In genomic region chr13:21711698-21712097, GRCm38 (mm10) we compare ENCODE assay signal across 9 mouse cellular contexts. TPM values are rescaled to one million over a fixed set of nuclear protein-coding genes. Genes with fewer than 3 reads are reported as not detected.
DNase-seq lines count a peak whose midpoint lies in the region; ATAC-seq and TF ChIP-seq lines count a peak whose summit lies in the region.
"Had no signal": no experiment of that assay in that cellular context is flagged by ENCODE, and none has a peak within 500 bp of the region (broad histone marks: within the 10 kb centered on the region; RNA-seq: fewer than 3 reads in every experiment).

No protein-coding gene starts in this region.

- H3K27me3 ChIP-seq in heart, embryonic 12.5 days (replicated peaks) = no peaks in the 10 kb centered on the region
- H3K27me3 ChIP-seq in G1E (ENCODE audit: insufficient read depth, low read length) = no peaks in the 10 kb centered on the region
- no peaks in the 10 kb centered on the region for H3K27me3 ChIP-seq in hindbrain, embryonic 14.5 days (ENCODE audit: control insufficient read depth, insufficient read depth, low read length)
- no peaks in the 10 kb centered on the region for H3K27me3 ChIP-seq in midbrain, embryonic 10.5 days (ENCODE audit: low read depth, poor library complexity, severe bottlenecking)

- peaks cover 8% of the 10 kb centered on the region for H3K4me1 ChIP-seq in heart, embryonic 12.5 days (replicated peaks)
- H3K4me1 ChIP-seq in G1E (ENCODE audit: insufficient read depth, low read depth, low read length) = peaks cover 30% of the 10 kb centered on the region
- H3K4me1 ChIP-seq in hindbrain, embryonic 14.5 days (replicated peaks; ENCODE audit: control insufficient read depth, insufficient read depth, low read length) = peaks cover 8% of the 10 kb centered on the region
- H3K4me1 ChIP-seq in midbrain, embryonic 10.5 days = peaks cover 12% of the 10 kb centered on the region

- no peak for ATAC-seq in heart, embryonic 12.5 days (ENCODE audit: insufficient number of reproducible peaks, low FRiP score)
- ATAC-seq in G1E (ENCODE audit: extremely low read depth, insufficient number of reproducible peaks, low FRiP score, poor library complexity, severe bottlenecking) = no peak
- no peak for ATAC-seq in hindbrain, embryonic 14.5 days (ENCODE audit: low FRiP score)

- H3K9me3 ChIP-seq in heart, embryonic 12.5 days (replicated peaks) = no peaks in the 10 kb centered on the region
- no peaks in the 10 kb centered on the region for H3K9me3 ChIP-seq in G1E (replicated peaks)
- no peaks in the 10 kb centered on the region for H3K9me3 ChIP-seq in hindbrain, embryonic 14.5 days (ENCODE audit: control insufficient read depth, low read length)
- H3K9me3 ChIP-seq in midbrain, embryonic 10.5 days (replicated peaks) = no peaks in the 10 kb centered on the region

- no peak for TF ChIP-seq CTCF in G1E (IDR thresholded peaks at IDR 0.05; ENCODE audit: low read depth, low read length)

- WGBS in heart, embryonic 12.5 days = 31% methylated on average over 4 of the region's 4 CpGs
- WGBS in hindbrain, embryonic 14.5 days = 18% methylated on average over 4 of the region's 4 CpGs
- WGBS in midbrain, embryonic 10.5 days = 31% methylated on average over 4 of the region's 4 CpGs

- H3K4me2 ChIP-seq in heart, embryonic 12.5 days = peak overlapping the region; percentile 80
- peak overlapping the region; percentile 67 for H3K4me2 ChIP-seq in hindbrain, embryonic 14.5 days (replicated peaks)

- DNase-seq in heart, postnatal 4 days = no peak
- no peak for DNase-seq in G1E (ENCODE audit: low spot score)
- DNase-seq in hindbrain, embryonic 14.5 days (ENCODE audit: low spot score) = no peak
- no peak for DNase-seq in midbrain, embryonic 10.5 days (ENCODE audit: low spot score)
- no peak for DNase-seq in thymus, postnatal 10 days (ENCODE audit: low spot score in 2 of 2)
- DNase-seq in layer of hippocampus, adult 9-11 months = no peak
- DNase-seq in embryo, embryonic 10 days (ENCODE audit: low spot score) = no peak
- DNase-seq: kidney, postnatal 36 days had no signal

- H3K27ac ChIP-seq in heart, embryonic 12.5 days (ENCODE audit: poor library complexity, severe bottlenecking) = no peak overlapping the region
- no peak overlapping the region for H3K27ac ChIP-seq in hindbrain, embryonic 14.5 days
- no peak overlapping the region for H3K27ac ChIP-seq in midbrain, embryonic 10.5 days (replicated peaks)

- peak overlapping the region; percentile 74; the same call in 1 of the 2 replicates for H3K9ac ChIP-seq in heart, embryonic 12.5 days
- H3K9ac ChIP-seq in hindbrain, embryonic 14.5 days = peak overlapping the region; percentile 47

- H3K4me3 ChIP-seq in heart, embryonic 12.5 days = peak overlapping the region; percentile 58
- H3K4me3 ChIP-seq in G1E (ENCODE audit: low read depth, low read length) = peak overlapping the region; percentile 68; the same call in 1 of the 2 replicates
- H3K4me3 ChIP-seq in hindbrain, embryonic 14.5 days (replicated peaks; ENCODE audit: low read length) = peak overlapping the region; percentile 71
- peak overlapping the region; percentile 68 for H3K4me3 ChIP-seq in midbrain, embryonic 10.5 days

- no peaks in the 10 kb centered on the region for H3K36me3 ChIP-seq in heart, embryonic 12.5 days
- H3K36me3 ChIP-seq in G1E (replicated peaks) = no peaks in the 10 kb centered on the region
- no peaks in the 10 kb centered on the region for H3K36me3 ChIP-seq in hindbrain, embryonic 14.5 days (replicated peaks; ENCODE audit: control insufficient read depth, insufficient read depth)
- no peaks in the 10 kb centered on the region for H3K36me3 ChIP-seq in midbrain, embryonic 10.5 days

RNA-seq across cellular contexts. Expression of gene Hist1h2bl, which starts 4.2 kb away (rescaled TPM):
- polyA plus RNA-seq in heart, embryonic 12.5 days (2016; fragmentation: Nextera tagmentation; extraction: Ambion mirVana) = 0.91 TPM in 1 of 2 replicates, not detected in the other
- 100 to 1,000 TPM; 413 to 441 TPM for total RNA-seq in heart, postnatal 4 days (2021)
- 900 and 963 TPM in 2 replicates for total RNA-seq in G1E (2014; fragmentation: Nextera tagmentation)
- total RNA-seq in G1E (2017) = 1,351 and 1,816 TPM in 2 replicates
- 2.1 and 8.3 TPM in 2 replicates for polyA plus RNA-seq in G1E (2012)
- polyA plus RNA-seq in hindbrain, embryonic 14.5 days (2014; fragmentation: Nextera tagmentation; extraction: Ambion mirVana) = not detected in 2 replicates
- polyA plus RNA-seq in midbrain, embryonic 10.5 days (2016; fragmentation: Nextera tagmentation; extraction: Ambion mirVana) = 1.4 and 3.4 TPM in 2 replicates

RNA-seq across cellular contexts. Expression of gene Hist1h2ai, which starts 4.5 kb away (rescaled TPM):
- polyA plus RNA-seq in heart, embryonic 12.5 days (2016; fragmentation: Nextera tagmentation; extraction: Ambion mirVana) = 5.4 and 6.6 TPM in 2 replicates
- 100 to 1,000 TPM; 376 to 467 TPM for total RNA-seq in heart, postnatal 4 days (2021)
- total RNA-seq in G1E (2014; fragmentation: Nextera tagmentation) = 968 and 989 TPM in 2 replicates
- 2,644 and 2,651 TPM in 2 replicates for total RNA-seq in G1E (2017)
- polyA plus RNA-seq in G1E (2012) = 2,561 and 4,652 TPM in 2 replicates
- 5.4 and 7.5 TPM in 2 replicates for polyA plus RNA-seq in hindbrain, embryonic 14.5 days (2014; fragmentation: Nextera tagmentation; extraction: Ambion mirVana)
- 12.2 and 21.8 TPM in 2 replicates for polyA plus RNA-seq in midbrain, embryonic 10.5 days (2016; fragmentation: Nextera tagmentation; extraction: Ambion mirVana)

RNA-seq across cellular contexts. Expression of gene Hist1h3h, which starts 5.8 kb away (rescaled TPM):
- polyA plus RNA-seq in heart, embryonic 12.5 days (2016; fragmentation: Nextera tagmentation; extraction: Ambion mirVana) = 2.0 TPM in 2 replicates
- 100 to 1,000 TPM; 719 to 727 TPM for total RNA-seq in heart, postnatal 4 days (2021)
- total RNA-seq in G1E (2014; fragmentation: Nextera tagmentation) (178 and 383 TPM in 2 replicates), G1E (2017) (634 and 1,163 TPM in 2 replicates)
- 29.3 and 131 TPM in 2 replicates for polyA plus RNA-seq in G1E (2012)
- 2.4 and 3.2 TPM in 2 replicates for polyA plus RNA-seq in hindbrain, embryonic 14.5 days (2014; fragmentation: Nextera tagmentation; extraction: Ambion mirVana)
- 8.9 and 11.3 TPM in 2 replicates for polyA plus RNA-seq in midbrain, embryonic 10.5 days (2016; fragmentation: Nextera tagmentation; extraction: Ambion mirVana)

RNA-seq across cellular contexts. Expression of gene Hist1h2bm, which starts 10.1 kb away (rescaled TPM):
- 1.4 and 2.5 TPM in 2 replicates for polyA plus RNA-seq in heart, embryonic 12.5 days (2016; fragmentation: Nextera tagmentation; extraction: Ambion mirVana)
- 100 to 1,000 TPM; 135 to 139 TPM for total RNA-seq in heart, postnatal 4 days (2021)
- total RNA-seq in G1E (2014; fragmentation: Nextera tagmentation) = 170 and 209 TPM in 2 replicates
- 309 and 556 TPM in 2 replicates for total RNA-seq in G1E (2017)
- 1.2 and 3.4 TPM in 2 replicates for polyA plus RNA-seq in G1E (2012)
- 1.4 TPM in 2 replicates for polyA plus RNA-seq in hindbrain, embryonic 14.5 days (2014; fragmentation: Nextera tagmentation; extraction: Ambion mirVana)
- polyA plus RNA-seq in midbrain, embryonic 10.5 days (2016; fragmentation: Nextera tagmentation; extraction: Ambion mirVana) = 5.2 and 7.5 TPM in 2 replicates

RNA-seq across cellular contexts. Expression of gene Olfr1359, which starts 13.8 kb away (rescaled TPM):
- polyA plus RNA-seq in heart, embryonic 12.5 days (2016; fragmentation: Nextera tagmentation; extraction: Ambion mirVana) = not detected in 2 replicates
- not detected for total RNA-seq in heart, postnatal 4 days (2021)
- total RNA-seq in G1E (2014; fragmentation: Nextera tagmentation) (not detected in 2 replicates), G1E (2017) (0.12 and 0.22 TPM in 2 replicates)
- polyA plus RNA-seq in G1E (2012) = not detected in 2 replicates
- not detected in 2 replicates for polyA plus RNA-seq in hindbrain, embryonic 14.5 days (2014; fragmentation: Nextera tagmentation; extraction: Ambion mirVana)
- not detected in 2 replicates for polyA plus RNA-seq in midbrain, embryonic 10.5 days (2016; fragmentation: Nextera tagmentation; extraction: Ambion mirVana)

Comparison
In these comparisons a context has a peak if more than half of its experiments do, and no peak if none do; other contexts are left out.
1. RNA of gene Hist1h2ai, which starts 4.5 kb away (polyA plus RNA-seq): 2,561 to 4,652 TPM in G1E; 12.2 to 21.8 TPM in midbrain, embryonic 10.5 days, 5.4 to 7.5 TPM in hindbrain, embryonic 14.5 days and 5.4 to 6.6 TPM in heart, embryonic 12.5 days; every median in the first group is over 100 times any median in the second.
2. Peak in every context shown above with its lines, with median percentiles within 50 percentile points of each other: H3K4me3 ChIP-seq.